Mouse (Mus musculus): Measurements from ENCODE around the gene Hecw2. TPM values are rescaled to one million over a fixed set of nuclear protein-coding genes. Genes with fewer than 3 reads are reported as not detected.

Hecw2 gene
- total and polyA plus RNA-seq, 3 experiments, result 0.27 TPM; not detected in 2

DNA sequence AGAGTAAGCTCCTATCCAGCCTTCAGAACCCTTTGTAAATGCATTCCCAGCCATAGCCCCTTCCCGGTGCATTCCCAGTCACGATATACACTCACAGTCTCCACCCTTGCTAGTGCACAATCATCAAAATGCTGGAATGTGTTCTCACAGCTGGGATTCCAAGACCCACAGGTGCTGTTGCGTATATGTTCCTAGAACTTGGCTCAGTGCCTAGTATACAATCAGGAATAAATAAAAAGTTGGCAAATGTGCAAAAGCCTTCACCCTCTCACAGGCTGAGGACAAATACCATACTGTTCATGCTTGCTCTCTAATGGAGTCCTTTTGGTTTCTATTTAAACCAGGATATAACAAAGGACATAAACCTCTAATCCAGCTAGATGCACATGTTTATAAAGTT, 283.1 kb downstream of the Hecw2 start:
- H3K4me1 ChIP-seq (ENCODE audit: insufficient read depth, low read depth, low read length), result no peaks in the 10 kb centered on the region
- no peaks in the 10 kb centered on the region for H3K9me3 ChIP-seq (replicated peaks)
- ATAC-seq (ENCODE audit: extremely low read depth, insufficient number of reproducible peaks, low FRiP score, poor library complexity, severe bottlenecking), result no peak
- TF ChIP-seq GATA2 (IDR thresholded peaks at IDR 0.05; ENCODE audit: borderline replicate concordance, low read depth, low read length), result no peak
- no peak for TF ChIP-seq GATA1 (IDR thresholded peaks at IDR 0.05; ENCODE audit: borderline replicate concordance, low read length)
- TF ChIP-seq TAL1 (conservative IDR thresholded peaks at IDR 0.05; ENCODE audit: low read depth, low read length), result no peak
- TF ChIP-seq CTCF (IDR thresholded peaks at IDR 0.05; ENCODE audit: low read depth, low read length), result no peak
- TF ChIP-seq POLR2AphosphoS5 (IDR thresholded peaks at IDR 0.05; ENCODE audit: insufficient replicate concordance, low read depth, low read length), result no peak
- DNase-seq (ENCODE audit: low spot score), result no peak
- no peaks in the 10 kb centered on the region for H3K36me3 ChIP-seq (replicated peaks)
- H3K4me3 ChIP-seq (ENCODE audit: low read depth, low read length), result no peak overlapping the region
- 0 out of 2 replicates have a peak, but pooled peaks cover 3% of the 10 kb centered on the region for H3K27me3 ChIP-seq (ENCODE audit: insufficient read depth, low read length)

DNA sequence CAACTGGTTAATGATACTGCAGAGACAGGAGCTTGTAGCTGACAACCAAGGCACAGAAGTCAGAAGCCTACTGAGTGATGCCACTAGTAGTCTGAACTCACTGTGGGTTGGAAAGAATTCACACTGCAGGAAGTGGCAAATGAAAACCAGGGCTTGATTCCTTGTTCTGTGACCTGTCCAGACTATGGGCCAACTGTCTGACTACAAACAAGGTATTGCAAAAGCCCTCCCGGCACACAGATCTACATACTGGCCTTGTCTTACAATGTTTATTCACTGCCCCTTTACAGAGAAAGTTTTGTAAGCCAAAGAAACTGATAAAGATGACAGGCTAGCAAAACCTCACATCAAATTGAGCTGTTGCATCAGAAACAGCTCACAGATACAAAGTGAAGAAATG, 284.7 kb downstream of the Hecw2 start:
- TF ChIP-seq GATA1 (IDR thresholded peaks at IDR 0.05; ENCODE audit: borderline replicate concordance, low read length) (no peak), GATA2 (IDR thresholded peaks at IDR 0.05; ENCODE audit: borderline replicate concordance, low read depth, low read length) (no peak), TAL1 (conservative IDR thresholded peaks at IDR 0.05; ENCODE audit: low read depth, low read length) (no peak), CTCF (IDR thresholded peaks at IDR 0.05; ENCODE audit: low read depth, low read length) (no peak), POLR2AphosphoS5 (IDR thresholded peaks at IDR 0.05; ENCODE audit: insufficient replicate concordance, low read depth, low read length) (no peak)
- no peak for DNase-seq (ENCODE audit: low spot score)
- Histone ChIP-seq H3K4me3 (ENCODE audit: low read depth, low read length) (no peak overlapping the region), H3K36me3 (replicated peaks) (no peaks in the 10 kb centered on the region), H3K27me3 (ENCODE audit: insufficient read depth, low read length) (0 out of 2 replicates have a peak, but pooled peaks cover 3% of the 10 kb centered on the region), H3K9me3 (replicated peaks) (no peaks in the 10 kb centered on the region), H3K4me1 (ENCODE audit: insufficient read depth, low read depth, low read length) (no peaks in the 10 kb centered on the region)
- no peak for ATAC-seq (ENCODE audit: extremely low read depth, insufficient number of reproducible peaks, low FRiP score, poor library complexity, severe bottlenecking)

DNA sequence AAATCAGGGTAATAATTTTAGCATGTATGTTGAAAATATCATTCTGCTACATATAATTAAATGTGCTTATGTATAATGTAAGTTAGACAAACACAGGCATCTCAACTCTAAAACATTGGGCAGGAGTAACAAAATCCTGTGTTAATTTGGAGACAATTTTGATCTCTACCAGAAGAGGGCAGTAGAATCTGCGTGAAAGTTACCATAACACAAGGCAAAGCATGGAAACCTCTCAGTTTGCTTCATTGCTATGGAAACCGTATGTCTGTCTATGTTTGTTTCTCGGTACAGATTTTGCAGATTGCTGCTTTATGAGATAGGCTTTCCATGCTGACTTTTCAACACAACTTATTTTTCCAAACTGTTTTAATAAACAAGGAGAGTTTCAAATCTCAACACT, 285.9 kb downstream of the Hecw2 start:
- DNase-seq (ENCODE audit: low spot score) (no peak), ATAC-seq (ENCODE audit: extremely low read depth, insufficient number of reproducible peaks, low FRiP score, poor library complexity, severe bottlenecking) (no peak)

DNA sequence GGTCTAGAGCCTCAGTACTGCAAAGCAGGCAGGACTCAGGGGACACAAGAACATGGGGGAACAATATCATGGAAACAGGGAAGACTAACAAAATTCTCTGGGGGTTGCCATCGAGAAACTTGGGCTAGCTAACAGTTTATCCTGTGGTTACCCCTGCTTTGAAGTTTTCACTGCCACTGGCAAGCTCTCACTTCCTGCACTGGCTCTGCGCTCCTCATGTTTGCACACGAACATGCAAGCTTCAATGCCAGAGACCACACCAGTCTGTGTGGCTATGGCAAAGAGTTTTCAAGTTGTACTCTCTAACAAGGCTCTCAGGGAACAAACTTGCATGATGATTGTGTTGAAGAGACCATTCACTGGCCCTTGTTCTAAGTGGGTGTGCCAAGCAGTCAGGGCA, 288.8 kb downstream of the Hecw2 start:
- no peak for ATAC-seq (ENCODE audit: extremely low read depth, insufficient number of reproducible peaks, low FRiP score, poor library complexity, severe bottlenecking)
- TF ChIP-seq CTCF (IDR thresholded peaks at IDR 0.05; ENCODE audit: low read depth, low read length) (no peak), GATA2 (IDR thresholded peaks at IDR 0.05; ENCODE audit: borderline replicate concordance, low read depth, low read length) (no peak), TAL1 (conservative IDR thresholded peaks at IDR 0.05; ENCODE audit: low read depth, low read length) (no peak), GATA1 (IDR thresholded peaks at IDR 0.05; ENCODE audit: borderline replicate concordance, low read length) (no peak), POLR2AphosphoS5 (IDR thresholded peaks at IDR 0.05; ENCODE audit: insufficient replicate concordance, low read depth, low read length) (no peak)
- H3K27me3 ChIP-seq (ENCODE audit: insufficient read depth, low read length), result no peaks in the 10 kb centered on the region; the same call in 1 of the 2 replicates

More for the DNA sequence above, 285.9 kb downstream of the Hecw2 start:
- Histone ChIP-seq H3K27me3 (ENCODE audit: insufficient read depth, low read length) (no peaks in the 10 kb centered on the region), H3K9me3 (replicated peaks) (no peaks in the 10 kb centered on the region), H3K36me3 (replicated peaks) (no peaks in the 10 kb centered on the region), H3K4me1 (ENCODE audit: insufficient read depth, low read depth, low read length) (no peaks in the 10 kb centered on the region), H3K4me3 (ENCODE audit: low read depth, low read length) (no peak overlapping the region)
- TF ChIP-seq GATA1 (IDR thresholded peaks at IDR 0.05; ENCODE audit: borderline replicate concordance, low read length), result no peak
- 0 out of 2 replicates have a peak, but pooled peaks have one; percentile 22 for TF ChIP-seq CTCF (IDR thresholded peaks at IDR 0.05; ENCODE audit: low read depth, low read length)

DNA sequence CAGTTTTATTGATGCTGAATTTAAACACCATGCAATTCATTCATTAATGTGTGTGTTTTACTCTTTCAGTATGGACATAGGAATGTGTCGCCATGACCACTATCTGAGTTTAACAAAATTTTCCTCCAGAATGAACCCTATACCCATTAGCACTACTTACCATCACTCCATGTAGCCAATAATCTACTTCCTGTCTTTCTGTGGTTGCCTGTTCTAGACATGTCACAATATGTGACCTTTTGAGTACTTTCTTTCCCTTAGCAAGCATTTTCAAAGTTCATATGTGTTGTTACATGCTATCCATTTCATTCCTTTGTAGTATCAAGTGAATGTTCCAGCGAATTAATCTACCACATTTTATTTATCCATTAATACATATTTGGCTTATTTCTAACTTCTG, 294.6 kb downstream of the Hecw2 start:
- DNase-seq (ENCODE audit: low spot score) (no peak), ATAC-seq (ENCODE audit: extremely low read depth, insufficient number of reproducible peaks, low FRiP score, poor library complexity, severe bottlenecking) (no peak)
- TF ChIP-seq GATA2 (IDR thresholded peaks at IDR 0.05; ENCODE audit: borderline replicate concordance, low read depth, low read length) (no peak), CTCF (IDR thresholded peaks at IDR 0.05; ENCODE audit: low read depth, low read length) (no peak), TAL1 (conservative IDR thresholded peaks at IDR 0.05; ENCODE audit: low read depth, low read length) (no peak), POLR2AphosphoS5 (IDR thresholded peaks at IDR 0.05; ENCODE audit: insufficient replicate concordance, low read depth, low read length) (no peak), GATA1 (IDR thresholded peaks at IDR 0.05; ENCODE audit: borderline replicate concordance, low read length) (no peak)
- H3K4me1 ChIP-seq (ENCODE audit: insufficient read depth, low read depth, low read length), result no peaks in the 10 kb centered on the region
- H3K9me3 ChIP-seq (replicated peaks), result no peaks in the 10 kb centered on the region
- no peaks in the 10 kb centered on the region; the same call in 1 of the 2 replicates for H3K27me3 ChIP-seq (ENCODE audit: insufficient read depth, low read length)
- H3K4me3 ChIP-seq (ENCODE audit: low read depth, low read length), result no peak overlapping the region
- no peaks in the 10 kb centered on the region for H3K36me3 ChIP-seq (replicated peaks)

More for the DNA sequence above, 288.8 kb downstream of the Hecw2 start:
- Histone ChIP-seq H3K4me3 (ENCODE audit: low read depth, low read length) (no peak overlapping the region), H3K4me1 (ENCODE audit: insufficient read depth, low read depth, low read length) (no peaks in the 10 kb centered on the region), H3K36me3 (replicated peaks) (no peaks in the 10 kb centered on the region), H3K9me3 (replicated peaks) (no peaks in the 10 kb centered on the region)
- no peak for DNase-seq (ENCODE audit: low spot score)

DNA sequence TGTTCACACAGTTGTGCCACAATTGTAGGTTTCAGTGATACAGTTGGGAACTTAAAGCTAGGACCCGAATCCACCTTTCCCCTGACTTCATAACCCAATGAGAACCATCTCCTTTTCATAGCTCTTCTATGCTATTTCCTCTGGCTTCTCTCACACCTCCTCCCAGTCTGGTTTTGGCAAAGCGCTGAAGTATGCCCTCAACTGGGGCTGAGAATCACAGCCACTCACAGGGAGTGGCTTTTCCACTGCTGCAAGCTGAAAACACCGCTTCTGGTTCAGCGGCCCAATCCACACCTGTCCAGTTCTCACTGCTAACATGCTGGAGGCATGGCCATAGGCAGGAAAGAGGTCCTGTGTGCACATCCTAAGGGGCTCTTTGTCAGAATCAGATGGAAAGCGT, 300.7 kb downstream of the Hecw2 start:
- Histone ChIP-seq H3K9me3 (replicated peaks) (no peaks in the 10 kb centered on the region), H3K36me3 (replicated peaks) (no peaks in the 10 kb centered on the region), H3K4me3 (ENCODE audit: low read depth, low read length) (no peak overlapping the region), H3K27me3 (ENCODE audit: insufficient read depth, low read length) (no peaks in the 10 kb centered on the region; the same call in 1 of the 2 replicates), H3K4me1 (ENCODE audit: insufficient read depth, low read depth, low read length) (no peaks in the 10 kb centered on the region)
- TF ChIP-seq TAL1 (conservative IDR thresholded peaks at IDR 0.05; ENCODE audit: low read depth, low read length), result no peak
- TF ChIP-seq CTCF (IDR thresholded peaks at IDR 0.05; ENCODE audit: low read depth, low read length), result no peak
- no peak for TF ChIP-seq GATA2 (IDR thresholded peaks at IDR 0.05; ENCODE audit: borderline replicate concordance, low read depth, low read length)
- TF ChIP-seq GATA1 (IDR thresholded peaks at IDR 0.05; ENCODE audit: borderline replicate concordance, low read length), result no peak
- TF ChIP-seq POLR2AphosphoS5 (IDR thresholded peaks at IDR 0.05; ENCODE audit: insufficient replicate concordance, low read depth, low read length), result no peak
- DNase-seq (ENCODE audit: low spot score) (no peak), ATAC-seq (ENCODE audit: extremely low read depth, insufficient number of reproducible peaks, low FRiP score, poor library complexity, severe bottlenecking) (no peak)

Data from G1E (cell line).